Mouse (Mus musculus): ENCODE results near the gene Dyrk2. TPM values are rescaled to one million over a fixed set of nuclear protein-coding genes. Genes with fewer than 3 reads are reported as not detected.
A peak's percentile ranks its signal among the peaks of the same experiment; 100 is the strongest.

The Dyrk2 gene
- polyA plus RNA-seq, 1 experiment = 7.6 TPM

GRCm38 (mm10) chr10:118820901-118821300 is 49.1 kb downstream of the Dyrk2 start:
- Histone ChIP-seq H3K4me1 (0 out of 2 replicates have a peak, but pooled peaks cover 4% of the 10 kb centered on the region), H3K9me3 (no peaks in the 10 kb centered on the region), H3K36me3 (replicated peaks; ENCODE audit: low read length) (no peaks in the 10 kb centered on the region), H3K27me3 (replicated peaks) (peaks cover 2% of the 10 kb centered on the region), H3K4me3 (replicated peaks) (no peak overlapping the region)
- TF ChIP-seq GATA1 (IDR thresholded peaks at IDR 0.05; ENCODE audit: borderline replicate concordance, low read length) = no peak

GRCm38 (mm10) chr10:118819846-118820245 is 50.2 kb downstream of the Dyrk2 start:
- H3K27me3 ChIP-seq (replicated peaks) = peaks cover 2% of the 10 kb centered on the region
- H3K9me3 ChIP-seq = 0 out of 2 replicates have a peak, but pooled peaks cover under 1% of the 10 kb centered on the region
- TF ChIP-seq GATA1 (IDR thresholded peaks at IDR 0.05; ENCODE audit: borderline replicate concordance, low read length) = no peak
- TF ChIP-seq FLI1 (IDR thresholded peaks at IDR 0.05; ENCODE audit: low read length) = no peak
- no peak overlapping the region for H3K4me3 ChIP-seq (replicated peaks)
- H3K4me1 ChIP-seq = 0 out of 2 replicates have a peak, but pooled peaks cover 4% of the 10 kb centered on the region
- H3K36me3 ChIP-seq (replicated peaks; ENCODE audit: low read length) = no peaks in the 10 kb centered on the region

GRCm38 (mm10) chr10:118817089-118817488 is 52.9 kb downstream of the Dyrk2 start:
- Histone ChIP-seq H3K27me3 (replicated peaks) (peaks cover 2% of the 10 kb centered on the region), H3K4me1 (0 out of 2 replicates have a peak, but pooled peaks cover 4% of the 10 kb centered on the region), H3K4me3 (replicated peaks) (no peak overlapping the region), H3K9me3 (0 out of 2 replicates have a peak, but pooled peaks cover 3% of the 10 kb centered on the region), H3K36me3 (replicated peaks; ENCODE audit: low read length) (no peaks in the 10 kb centered on the region)
- TF ChIP-seq FLI1 (IDR thresholded peaks at IDR 0.05; ENCODE audit: low read length) = no peak

- Histone ChIP-seq H3K4me3 (replicated peaks) (no peak overlapping the region), H3K4me1 (peaks cover 15% of the 10 kb centered on the region), H3K9me3 (0 out of 2 replicates have a peak, but pooled peaks cover 3% of the 10 kb centered on the region), H3K27me3 (replicated peaks) (peaks cover 2% of the 10 kb centered on the region), H3K36me3 (replicated peaks; ENCODE audit: low read length) (no peaks in the 10 kb centered on the region)
- TF ChIP-seq FLI1 (IDR thresholded peaks at IDR 0.05; ENCODE audit: low read length) (no peak), GATA1 (IDR thresholded peaks at IDR 0.05; ENCODE audit: borderline replicate concordance, low read length) (no peak)
These were observed 58.1 kb downstream of the Dyrk2 start for GRCm38 (mm10) chr10:118811945-118812344.

DNA sequence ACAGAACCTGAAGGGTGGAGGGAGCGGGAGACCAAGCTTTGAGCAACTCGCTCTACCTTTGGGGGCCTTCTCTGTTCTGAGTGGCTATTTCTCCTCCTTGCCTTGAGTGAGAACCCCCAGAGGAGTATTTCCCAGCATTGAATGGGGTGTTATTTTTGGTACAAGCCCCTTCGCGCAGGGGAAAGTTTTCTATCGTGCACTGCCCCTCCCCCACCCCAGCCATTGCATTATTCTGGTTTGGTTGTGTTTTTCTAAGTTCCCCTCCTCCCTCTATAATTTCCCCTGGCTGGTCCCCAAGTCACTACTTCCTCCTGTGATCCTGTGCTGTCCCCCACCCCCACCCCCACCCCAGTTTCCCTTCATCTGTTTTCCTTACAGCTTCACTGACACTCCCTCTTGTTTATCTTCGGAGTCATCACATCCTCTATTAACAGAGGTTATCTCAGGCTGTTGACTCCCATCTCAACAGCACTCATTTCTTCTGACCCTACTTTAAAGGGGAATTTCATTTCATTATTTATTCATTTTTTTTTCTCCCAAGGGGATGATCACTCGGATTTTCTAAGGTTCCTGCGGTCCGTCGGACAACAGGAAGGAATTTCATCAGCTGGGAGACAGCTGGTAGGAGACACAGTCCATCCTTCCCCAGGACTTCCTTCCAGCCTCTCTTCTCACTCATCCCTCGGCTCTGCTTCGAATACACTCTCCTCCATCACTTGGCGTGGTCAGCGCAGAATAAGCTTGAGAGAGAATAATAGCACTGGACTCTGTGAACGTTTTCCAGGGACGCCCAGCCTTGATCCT is 58.9 kb downstream of the Dyrk2 start:
- Histone ChIP-seq H3K27me3 (replicated peaks) (peaks cover 2% of the 10 kb centered on the region), H3K4me3 (replicated peaks) (peak overlapping the region; percentile 38), H3K36me3 (replicated peaks; ENCODE audit: low read length) (no peaks in the 10 kb centered on the region), H3K9me3 (0 out of 2 replicates have a peak, but pooled peaks cover 3% of the 10 kb centered on the region), H3K4me1 (peaks cover 15% of the 10 kb centered on the region)
- TF ChIP-seq FLI1 (IDR thresholded peaks at IDR 0.05; ENCODE audit: low read length) (no peak), GATA1 (IDR thresholded peaks at IDR 0.05; ENCODE audit: borderline replicate concordance, low read length) (no peak)
